Mouse (Mus musculus): ENCODE results near the gene Bbs7.

The Bbs7 gene

GRCm38 (mm10) chr3:36552406-36553047, 60.8 kb downstream of the Bbs7 start, which contains the start of gene Exosc9:
Gene Exosc9, plus strand, starts transcription at chr3:36552606.
- peak; percentile 92 for ATAC-seq (ENCODE audit: insufficient number of reproducible peaks, low FRiP score, low TSS enrichment)

GRCm38 (mm10) chr3:36551851-36552384, 61.4 kb downstream of the Bbs7 start:
- peak; percentile 50 for ATAC-seq (ENCODE audit: insufficient number of reproducible peaks, low FRiP score, low TSS enrichment)

GRCm38 (mm10) chr3:36551343-36551742, 61.9 kb downstream of the Bbs7 start:
- ATAC-seq (ENCODE audit: insufficient number of reproducible peaks, low FRiP score, low TSS enrichment) = no peak

- no peak for ATAC-seq (ENCODE audit: insufficient number of reproducible peaks, low FRiP score, low TSS enrichment)
These were observed 68.3 kb downstream of the Bbs7 start for GRCm38 (mm10) chr3:36544961-36545360.

GRCm38 (mm10) chr3:36541399-36541798, 71.9 kb downstream of the Bbs7 start:
- no peak for ATAC-seq (ENCODE audit: insufficient number of reproducible peaks, low FRiP score, low TSS enrichment)

GRCm38 (mm10) chr3:36540756-36541155, 72.5 kb downstream of the Bbs7 start:
- ATAC-seq (ENCODE audit: insufficient number of reproducible peaks, low FRiP score, low TSS enrichment) = no peak

DNA sequence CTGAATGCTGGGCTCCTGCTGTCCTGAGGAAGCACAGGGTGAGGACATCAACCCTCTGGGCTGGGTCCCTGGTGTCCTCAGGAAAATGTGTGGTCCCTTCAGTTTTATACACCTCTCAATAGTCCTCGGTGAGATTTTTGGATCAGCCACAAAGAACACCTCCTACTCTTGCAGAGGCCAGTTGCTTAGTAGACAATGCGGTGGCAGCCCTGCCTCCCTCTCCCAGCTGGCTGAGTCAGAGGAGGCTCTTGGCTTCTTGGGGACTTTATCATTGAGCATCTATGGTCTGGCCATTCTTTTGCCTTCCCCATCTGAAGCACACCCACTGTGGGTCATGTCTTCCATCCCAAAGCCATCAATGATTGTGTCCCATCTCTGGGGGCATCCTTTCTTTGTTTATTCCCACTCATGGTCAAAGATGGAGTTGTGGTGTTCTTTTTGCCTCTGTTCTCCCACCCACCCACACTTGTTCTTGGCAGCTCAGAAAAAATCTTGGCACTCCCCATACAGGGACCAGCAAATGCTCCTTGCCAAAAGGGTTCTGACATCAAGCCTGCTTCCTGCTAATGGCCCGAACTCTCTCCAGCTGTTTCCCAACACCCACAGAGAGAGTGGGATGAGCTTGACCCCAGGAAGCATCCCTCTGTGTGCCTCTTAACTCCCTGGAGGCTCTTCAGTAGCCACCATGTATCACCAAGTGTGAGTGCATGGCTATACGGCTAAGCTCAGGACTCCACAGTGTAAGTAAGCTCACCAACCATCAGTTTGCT, 75.4 kb downstream of the Bbs7 start:
- no peak for ATAC-seq (ENCODE audit: insufficient number of reproducible peaks, low FRiP score, low TSS enrichment)

GRCm38 (mm10) chr3:36536041-36536440, 77.2 kb downstream of the Bbs7 start:
- no peak for ATAC-seq (ENCODE audit: insufficient number of reproducible peaks, low FRiP score, low TSS enrichment)

DNA sequence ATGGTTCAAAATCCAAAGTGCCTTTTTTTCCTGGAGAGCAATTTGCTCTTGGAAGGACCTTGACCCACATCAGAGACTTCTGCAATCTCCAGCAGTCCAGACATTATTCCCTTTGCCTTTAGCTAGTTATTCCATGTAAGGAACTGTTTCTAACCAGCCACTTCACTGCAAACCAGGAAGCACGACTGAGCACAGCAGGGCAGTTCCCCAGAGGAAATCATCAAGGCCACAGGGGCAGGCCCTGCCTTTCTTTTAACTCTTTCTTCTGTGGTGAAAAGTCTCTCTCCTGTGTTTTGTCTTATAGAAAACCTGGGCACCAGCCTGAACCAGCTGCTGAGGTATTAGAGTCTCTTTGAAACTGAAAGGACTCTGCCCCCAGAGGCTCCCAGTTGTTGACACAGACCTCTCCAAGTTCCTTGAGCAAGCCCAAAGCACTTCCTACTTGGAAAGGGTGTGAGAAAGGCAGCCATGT, 80.0 kb downstream of the Bbs7 start:
- ATAC-seq (ENCODE audit: insufficient number of reproducible peaks, low FRiP score, low TSS enrichment) = no peak

DNA sequence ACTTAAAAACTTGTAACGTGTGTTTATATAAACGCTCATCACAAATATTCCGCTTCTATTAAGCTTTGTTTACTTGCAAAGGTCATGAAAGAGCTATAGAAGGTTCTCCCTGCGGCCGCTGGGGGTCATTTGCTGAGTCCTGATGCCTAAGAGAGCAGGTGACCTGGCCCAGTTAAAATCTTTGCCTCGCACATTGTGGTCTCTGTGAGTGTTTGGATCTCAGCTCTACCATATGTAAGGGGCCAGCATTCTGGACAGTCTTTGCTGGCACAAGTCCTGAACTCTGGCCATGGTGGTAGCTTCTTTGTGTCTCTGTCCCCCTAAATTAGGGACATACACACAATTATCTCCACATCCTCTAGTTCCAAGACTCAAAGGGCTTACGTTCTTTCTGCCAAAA, 80.5 kb downstream of the Bbs7 start:
- no peak for ATAC-seq (ENCODE audit: insufficient number of reproducible peaks, low FRiP score, low TSS enrichment)

DNA sequence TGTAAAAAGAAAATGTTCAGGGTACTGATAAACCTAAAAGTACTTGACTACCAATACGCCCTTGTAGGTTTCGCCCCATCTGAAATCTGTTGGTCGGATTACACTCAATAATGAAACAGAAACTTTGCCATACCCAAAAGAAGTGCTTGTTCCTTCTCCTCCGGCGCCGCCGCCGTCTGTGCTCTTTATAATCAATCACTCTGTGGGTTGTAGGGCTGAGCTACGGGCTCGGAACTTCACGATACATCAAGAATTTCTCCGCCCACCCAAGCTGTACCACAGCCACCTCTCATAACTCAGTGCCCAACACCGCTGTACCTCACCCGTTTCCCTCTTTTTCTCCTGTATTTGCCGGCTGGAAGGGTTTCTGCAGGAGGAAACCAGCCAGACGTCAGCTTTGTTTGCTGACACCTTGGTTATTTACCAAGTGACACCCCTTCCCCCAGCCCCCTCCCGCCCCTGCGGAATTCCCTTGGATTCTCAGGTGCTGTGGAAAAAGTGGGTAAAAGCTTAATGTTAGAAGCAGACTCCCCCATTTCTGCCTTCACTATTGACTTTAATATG, 81.2 kb downstream of the Bbs7 start:
- no peak for ATAC-seq (ENCODE audit: insufficient number of reproducible peaks, low FRiP score, low TSS enrichment)

GRCm38 (mm10) chr3:36531242-36531641, 82.0 kb downstream of the Bbs7 start:
- no peak for ATAC-seq (ENCODE audit: insufficient number of reproducible peaks, low FRiP score, low TSS enrichment)

GRCm38 (mm10) chr3:36530781-36531180, 82.5 kb downstream of the Bbs7 start:
- ATAC-seq (ENCODE audit: insufficient number of reproducible peaks, low FRiP score, low TSS enrichment) = no peak

- no peak for ATAC-seq (ENCODE audit: insufficient number of reproducible peaks, low FRiP score, low TSS enrichment)
These were observed 82.9 kb downstream of the Bbs7 start for GRCm38 (mm10) chr3:36530345-36530744.

DNA sequence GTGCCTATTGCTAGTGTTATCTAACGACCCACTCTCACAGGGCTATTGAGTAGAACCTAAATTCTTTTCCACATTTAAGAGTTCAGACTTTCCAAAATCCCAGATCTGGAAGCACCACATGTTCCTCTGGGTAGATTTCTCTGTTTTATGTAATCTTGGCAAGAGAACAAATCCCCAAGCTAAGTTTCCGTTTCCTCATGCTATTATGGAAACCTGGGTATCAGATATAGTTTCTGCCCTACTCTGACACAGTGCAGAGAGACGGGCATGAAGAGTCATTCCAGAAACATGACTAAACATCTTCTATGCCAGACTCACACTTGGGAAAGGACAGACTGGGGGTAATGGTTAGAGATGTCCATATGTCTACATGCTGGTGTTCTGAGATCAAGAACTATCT, 88.8 kb downstream of the Bbs7 start:
- no peak for ATAC-seq (ENCODE audit: insufficient number of reproducible peaks, low FRiP score, low TSS enrichment)

All from cerebellum, adult (tissue).